Mouse (Mus musculus) heart, embryonic 16.5 days (tissue): ENCODE measurements at regions not wholly inside any gene's neighbourhood (a gene's known extent, or its start where the extent isn't known, plus 50 kb on each side); places are given as distances from the start of the nearest gene placed in this dataset.

Source experiments
- ATAC-seq: fragments of 200-750 bp; cut with Nextera tagmentation; replicated peaks from 2 replicates; pipeline ENCODE4 v1.8.0; 2017; ENCODE audit warnings: moderate number of reproducible peaks; ENCODE audit not compliant: insufficient read depth, low FRiP score; ENCODE audit errors: extremely low read depth
- H3K27ac ChIP-seq: fragments of 300-500 bp; sonication (generic); 2 replicates; pipeline ENCODE4 v1.5.1; 2014; ENCODE audit warnings: mild to moderate bottlenecking, low read length, control low read depth, moderate library complexity
- H3K27me3 ChIP-seq: fragments of 300-500 bp; sonication (generic); 2 replicates; pipeline ENCODE4 v1.6.1; 2014; ENCODE audit warnings: low read length, mixed read lengths; ENCODE audit not compliant: control insufficient read depth, insufficient read depth
- H3K36me3 ChIP-seq: fragments of 300-500 bp; sonication (generic); 2 replicates; pipeline ENCODE4 v1.6.1; 2014; ENCODE audit not compliant: control insufficient read depth, insufficient read depth
- H3K4me1 ChIP-seq: fragments of 300-500 bp; sonication (generic); 2 replicates; pipeline ENCODE4 v1.6.1; 2014; ENCODE audit warnings: low read length, mixed read lengths; ENCODE audit not compliant: control insufficient read depth, insufficient read depth
- H3K4me2 ChIP-seq: fragments of 300-500 bp; sonication (generic); 2 replicates; pipeline ENCODE4 v1.6.1; 2014; ENCODE audit warnings: low read depth, mild to moderate bottlenecking, control low read depth, low read length
- H3K4me3 ChIP-seq: fragments of 300-500 bp; sonication (generic); 2 replicates; pipeline ENCODE4 v1.5.1; 2014; ENCODE audit warnings: mild to moderate bottlenecking, control low read depth, low read length
- H3K9ac ChIP-seq: fragments of 300-500 bp; sonication (generic); 2 replicates; pipeline ENCODE4 v1.6.1; 2014; ENCODE audit warnings: low read length, control low read depth
- H3K9me3 ChIP-seq: fragments of 300-500 bp; sonication (generic); replicated peaks from 2 replicates; pipeline ENCODE4 v1.6.1; 2016; ENCODE audit warnings: low read length; ENCODE audit not compliant: control insufficient read depth
- WGBS: fragments of 180-500 bp; shearing (Covaris S2); extraction: QIAGEN DNeasy Blood & Tissue Kit; methylation state at CpG from one replicate; pipeline ENCODE4 v1.1.7; 2014; 5-methylcytosine and 5-hydroxymethylcytosine counted together

- Histone ChIP-seq H3K9ac (peak overlapping the region; percentile 57), H3K27ac (0 out of 2 replicates have a peak overlapping the region, but pooled peaks have one; percentile 32)
- no peak for ATAC-seq
Measured at GRCm38 (mm10) chr13:73159865-73160264, 100.4 kb upstream of the Irx4 start.

GRCm38 (mm10) chr13:73160289-73160688 is 100.0 kb upstream of the Irx4 start:
- H3K9ac ChIP-seq, result peak overlapping the region; percentile 57
- ATAC-seq, result peak; percentile 98
- whole genome bisulfite sequencing, result under 1% methylated on average over 22 of the region's 22 CpGs
- H3K4me2 ChIP-seq, result peak overlapping the region; percentile 56
- peaks cover 5% of the 10 kb centered on the region for H3K4me1 ChIP-seq
- H3K36me3 ChIP-seq, result no peaks in the 10 kb centered on the region
- H3K27me3 ChIP-seq, result no peaks in the 10 kb centered on the region; the same call in 1 of the 2 replicates
- H3K4me3 ChIP-seq, result peak overlapping the region; percentile 27
- H3K9me3 ChIP-seq, result no peaks in the 10 kb centered on the region
- H3K27ac ChIP-seq, result 0 out of 2 replicates have a peak overlapping the region, but pooled peaks have one; percentile 32

More at GRCm38 (mm10) chr13:73159865-73160264, 100.4 kb upstream of the Irx4 start:
- Histone ChIP-seq H3K4me3 (peak overlapping the region; percentile 27; the same call in 1 of the 2 replicates), H3K27me3 (no peaks in the 10 kb centered on the region; the same call in 1 of the 2 replicates), H3K4me1 (peaks cover 5% of the 10 kb centered on the region), H3K9me3 (no peaks in the 10 kb centered on the region), H3K4me2 (peak overlapping the region; percentile 56), H3K36me3 (no peaks in the 10 kb centered on the region)
- 16% methylated on average over 9 of the region's 9 CpGs for WGBS

GRCm38 (mm10) chr13:73170301-73170700 is 90.0 kb upstream of the Irx4 start:
- H3K9me3 ChIP-seq, result no peaks in the 10 kb centered on the region
- no peaks in the 10 kb centered on the region for H3K36me3 ChIP-seq
- peak; percentile 96 for ATAC-seq
- H3K9ac ChIP-seq, result no peak overlapping the region
- H3K4me2 ChIP-seq, result no peak overlapping the region
- H3K4me3 ChIP-seq, result no peak overlapping the region
- WGBS, result 34% methylated on average over 3 of the region's 3 CpGs
- H3K27me3 ChIP-seq, result no peaks in the 10 kb centered on the region
- H3K4me1 ChIP-seq, result no peaks in the 10 kb centered on the region
- peak overlapping the region; percentile 75 for H3K27ac ChIP-seq

GRCm38 (mm10) chr13:73207931-73208448 is 52.3 kb upstream of the Irx4 start:
- H3K4me3 ChIP-seq, result no peak overlapping the region
- no peak overlapping the region for H3K27ac ChIP-seq
- no peaks in the 10 kb centered on the region for H3K27me3 ChIP-seq
- ATAC-seq, result no peak
- WGBS, result 88% methylated on average over 3 of the region's 3 CpGs
- H3K9me3 ChIP-seq, result peaks cover 7% of the 10 kb centered on the region; the same call in 1 of the 2 replicates
- no peak overlapping the region for H3K9ac ChIP-seq
- H3K4me2 ChIP-seq, result no peak overlapping the region
- H3K4me1 ChIP-seq, result no peaks in the 10 kb centered on the region
- H3K36me3 ChIP-seq, result no peaks in the 10 kb centered on the region
